In genomic region chr3:67954459-67955065, GRCm38 (mm10) we compare ENCODE assay signal across 10 mouse cellular contexts.
DNase-seq lines count a peak whose midpoint lies in the region; ATAC-seq and TF ChIP-seq lines count a peak whose summit lies in the region.
"Had no signal": no experiment of that assay in that cellular context is flagged by ENCODE, and none has a peak within 500 bp of the region (broad histone marks: within the 10 kb centered on the region; RNA-seq: fewer than 3 reads in every experiment).

No protein-coding gene starts in this region.

- no peak overlapping the region for H3K4me2 ChIP-seq in midbrain, embryonic 15.5 days
- H3K4me2 ChIP-seq: stomach, embryonic 15.5 days had no signal

- TF ChIP-seq POLR2A in brain, embryonic 14.5 days (IDR thresholded peaks at IDR 0.05; ENCODE audit: borderline replicate concordance, extremely low read depth, insufficient read depth, insufficient read length, poor library complexity, severe bottlenecking) = no peak

- no peak overlapping the region for H3K9ac ChIP-seq in midbrain, embryonic 15.5 days
- H3K9ac ChIP-seq: stomach, embryonic 15.5 days had no signal

- no peaks in the 10 kb centered on the region for H3K27me3 ChIP-seq in midbrain, embryonic 15.5 days (replicated peaks)
- H3K27me3 ChIP-seq: stomach, embryonic 15.5 days had no signal

- peak overlapping the region; percentile 34; the same call in 1 of the 2 replicates for H3K27ac ChIP-seq in midbrain, embryonic 15.5 days
- H3K27ac ChIP-seq: macrophage; stomach, embryonic 15.5 days had no signal

- no peaks in the 10 kb centered on the region for H3K36me3 ChIP-seq in midbrain, embryonic 15.5 days (replicated peaks)
- H3K36me3 ChIP-seq: stomach, embryonic 15.5 days had no signal

- TF ChIP-seq CTCF in brain, embryonic 14.5 days (IDR thresholded peaks at IDR 0.05; ENCODE audit: borderline replicate concordance, extremely low read depth, insufficient read depth, insufficient read length) = no peak

- peak; percentile 43; the same call in 1 of the 2 replicates for ATAC-seq in midbrain, embryonic 15.5 days (replicated peaks)
- ATAC-seq in megakaryocyte, adult 5-6 weeks (ENCODE audit: poor library complexity, severe bottlenecking) = no peak

- no peaks in the 10 kb centered on the region for H3K9me3 ChIP-seq in midbrain, embryonic 15.5 days
- H3K9me3 ChIP-seq: stomach, embryonic 15.5 days had no signal

- no peak overlapping the region for H3K4me3 ChIP-seq in midbrain, embryonic 15.5 days
- H3K4me3 ChIP-seq: stomach, embryonic 15.5 days had no signal

- WGBS in midbrain, embryonic 15.5 days = 21% methylated on average over 5 of the region's 5 CpGs

- peak; percentile 7 for DNase-seq in gastrocnemius, postnatal 25 days
- no peak for DNase-seq in gastrocnemius, adult 8-10 months (ENCODE audit: low spot score in 2 of 2)
- DNase-seq in brain, embryonic 14.5 days (ENCODE audit: low read depth) = peak; percentile 73
- peak; percentile 20 to 38 for DNase-seq in frontal cortex, postnatal 25 days (ENCODE audit: low spot score in 2 of 2)
- DNase-seq in cerebellum, adult 11 months = no peak
- no peak for DNase-seq in adrenal gland, postnatal 4 days (ENCODE audit: low spot score in 2 of 2)

- H3K4me1 ChIP-seq in midbrain, embryonic 15.5 days = peaks cover 28% of the 10 kb centered on the region
- H3K4me1 ChIP-seq: stomach, embryonic 15.5 days had no signal

Comparison
In these comparisons a context has a peak if more than half of its experiments do, and no peak if none do; other contexts are left out.
1. DNase-seq: peak in gastrocnemius, postnatal 25 days (single experiment), brain, embryonic 14.5 days (single experiment) and frontal cortex, postnatal 25 days (2 of 2); none in gastrocnemius, adult 8-10 months (0 of 2), cerebellum, adult 11 months (single experiment) and adrenal gland, postnatal 4 days (0 of 2).